ENCODE assay signal across 29 mouse cellular contexts in genomic region chr13:70913834-70914233, GRCm38 (mm10).
"Had no signal": no experiment of that assay in that cellular context is flagged by ENCODE, and none has a peak within 500 bp of the region (broad histone marks: within the 10 kb centered on the region; RNA-seq: fewer than 3 reads in every experiment).

No protein-coding gene starts in this region.

- H3K4me1 ChIP-seq: limb, embryonic 10.5 days; limb, embryonic 12.5 days; limb, embryonic 15.5 days; liver, embryonic 12.5 days; liver, embryonic 13.5 days; liver, embryonic 15.5 days; lung, embryonic 15.5 days; megakaryocyte, embryonic 14.5 days; midbrain, embryonic 10.5 days; midbrain, embryonic 12.5 days; midbrain, embryonic 13.5 days; midbrain, embryonic 15.5 days; neural tube, embryonic 12.5 days had no signal

- H3K9ac ChIP-seq: limb, embryonic 12.5 days; limb, embryonic 13.5 days; limb, embryonic 15.5 days; liver, embryonic 12.5 days; liver, embryonic 13.5 days; liver, embryonic 14.5 days; liver, embryonic 15.5 days; liver, postnatal 0 days; lung, embryonic 14.5 days; lung, embryonic 15.5 days; midbrain, embryonic 12.5 days; midbrain, embryonic 13.5 days; midbrain, embryonic 15.5 days; neural tube, embryonic 12.5 days had no signal

- H3K4me3 ChIP-seq: limb, embryonic 10.5 days; limb, embryonic 12.5 days; limb, embryonic 13.5 days; limb, embryonic 15.5 days; liver, embryonic 12.5 days; liver, embryonic 13.5 days; liver, embryonic 15.5 days; lung, embryonic 15.5 days; megakaryocyte, embryonic 14.5 days; midbrain, embryonic 10.5 days; midbrain, embryonic 12.5 days; midbrain, embryonic 13.5 days; midbrain, embryonic 15.5 days; myocyte; neural tube, embryonic 12.5 days had no signal

- H3K9me3 ChIP-seq: limb, embryonic 10.5 days; limb, embryonic 12.5 days; limb, embryonic 13.5 days; limb, embryonic 15.5 days; liver, embryonic 12.5 days; liver, embryonic 13.5 days; liver, embryonic 15.5 days; lung, embryonic 15.5 days; midbrain, embryonic 10.5 days; midbrain, embryonic 12.5 days; midbrain, embryonic 13.5 days; midbrain, embryonic 15.5 days; neural tube, embryonic 12.5 days had no signal

- DNase-seq: left cerebral cortex, postnatal 4 days; liver; liver, embryonic 13.5 days; liver, postnatal 0 days; lung, adult 18-20 months; lung, adult 2 months; lung, embryonic 14.5 days; lung, postnatal 10 days; lung, postnatal 14 days; lung, postnatal 36 days; midbrain, embryonic 14.5 days had no signal

- H3K4me2 ChIP-seq: limb, embryonic 12.5 days; limb, embryonic 13.5 days; limb, embryonic 15.5 days; liver, embryonic 11.5 days; liver, embryonic 12.5 days; liver, embryonic 13.5 days; liver, embryonic 15.5 days; lung, embryonic 14.5 days; lung, embryonic 15.5 days; midbrain, embryonic 11.5 days; midbrain, embryonic 12.5 days; midbrain, embryonic 13.5 days; midbrain, embryonic 15.5 days; neural tube, embryonic 12.5 days had no signal

- H3K27me3 ChIP-seq: limb, embryonic 15.5 days; liver, embryonic 12.5 days; liver, embryonic 13.5 days; liver, embryonic 15.5 days; lung, embryonic 15.5 days; megakaryocyte, embryonic 14.5 days; midbrain, embryonic 12.5 days; midbrain, embryonic 13.5 days; midbrain, embryonic 15.5 days; neural tube, embryonic 12.5 days had no signal

- H3K36me3 ChIP-seq: limb, embryonic 10.5 days; limb, embryonic 12.5 days; limb, embryonic 13.5 days; limb, embryonic 15.5 days; liver, embryonic 12.5 days; liver, embryonic 13.5 days; liver, embryonic 15.5 days; lung, embryonic 15.5 days; midbrain, embryonic 10.5 days; midbrain, embryonic 12.5 days; midbrain, embryonic 13.5 days; midbrain, embryonic 15.5 days; neural tube, embryonic 12.5 days had no signal

- H3K27ac ChIP-seq: limb, embryonic 10.5 days; limb, embryonic 12.5 days; limb, embryonic 13.5 days; limb, embryonic 15.5 days; liver, embryonic 12.5 days; liver, embryonic 13.5 days; liver, embryonic 14.5 days; liver, embryonic 15.5 days; lung, embryonic 15.5 days; macrophage; midbrain, embryonic 10.5 days; midbrain, embryonic 12.5 days; midbrain, embryonic 13.5 days; midbrain, embryonic 15.5 days; neural tube, embryonic 12.5 days had no signal
